Mouse (Mus musculus) hindbrain, postnatal 0 days (tissue): ENCODE measurements around the gene Kat6b. TPM values are rescaled to one million over a fixed set of nuclear protein-coding genes. Genes with fewer than 3 reads are reported as not detected.

Experiments used
- ATAC-seq: fragments of 200-750 bp; cut with Nextera tagmentation; 2 replicates; pipeline ENCODE4 v1.8.0; 2017; ENCODE audit warnings: mild to moderate bottlenecking, moderate TSS enrichment, moderate library complexity
- DNase-seq: peaks from one replicate; pipeline ENCODE4 v3.0.0-alpha.2; 2015; ENCODE audit warnings: low spot score
- H3K27ac ChIP-seq: fragments of 300-500 bp; sonication (generic); 2 replicates; pipeline ENCODE4 v1.5.1; 2014; ENCODE audit warnings: mild to moderate bottlenecking
- H3K27me3 ChIP-seq: fragments of 300-500 bp; sonication (generic); 2 replicates; pipeline ENCODE4 v1.6.1; 2014; ENCODE audit warnings: low read length, mixed read lengths; ENCODE audit not compliant: insufficient read depth
- H3K36me3 ChIP-seq: fragments of 300-500 bp; sonication (generic); 2 replicates; pipeline ENCODE4 v1.6.1; 2014; ENCODE audit warnings: low read length, mixed read lengths; ENCODE audit not compliant: insufficient read depth
- H3K4me1 ChIP-seq: fragments of 300-500 bp; sonication (generic); 2 replicates; pipeline ENCODE4 v1.6.1; 2014; ENCODE audit warnings: antibody characterized with exemption, low read length, mixed read lengths; ENCODE audit not compliant: insufficient read depth
- H3K4me2 ChIP-seq: fragments of 300-500 bp; sonication (generic); 2 replicates; pipeline ENCODE4 v1.6.1; 2014; ENCODE audit warnings: low read depth, mild to moderate bottlenecking, low read length, moderate library complexity, mixed read lengths
- H3K4me3 ChIP-seq: fragments of 300-500 bp; sonication (generic); 2 replicates; pipeline ENCODE4 v1.5.1; 2014; ENCODE audit warnings: low read length
- H3K9ac ChIP-seq: fragments of 300-500 bp; sonication (generic); replicated peaks from 2 replicates; pipeline ENCODE4 v1.6.1; 2014; ENCODE audit warnings: mild to moderate bottlenecking, low read length, moderate library complexity, mixed read lengths
- H3K9me3 ChIP-seq: fragments of 300-500 bp; sonication (generic); 2 replicates; pipeline ENCODE4 v1.6.1; 2016; ENCODE audit warnings: low read length, mixed read lengths
- CTCF ChIP-seq: IDR thresholded peaks from 2 replicates; pipeline ENCODE4 v1.5.1; 2016; ENCODE audit warnings: antibody characterized with exemption, control low read depth, low read depth
- WGBS: fragments of 180-500 bp; shearing (Covaris S2); extraction: QIAGEN DNeasy Blood & Tissue Kit; methylation state at CpG from one replicate; pipeline ENCODE4 v1.1.7; 2014; 5-methylcytosine and 5-hydroxymethylcytosine counted together
- polyA plus RNA-seq: library from polyadenylated mRNA; unstranded; fragments of >200 nt; fragmentation: Nextera tagmentation; extraction: Ambion mirVana; gene quantifications from 2 replicates; pipeline ENCODE4 v1.2.1, GENCODE M21; 2015
- total RNA-seq: library from RNA; depleted of rRNA; stranded (reverse); fragments of >200 nt; gene quantifications from 2 replicates; pipeline ENCODE4 v1.2.3, GENCODE M21; 2014

The Kat6b gene
- total and polyA plus RNA-seq, 2 experiments from 2014 or later, result 15.2 to 33.0 TPM

GRCm38 (mm10) chr14:21695020-21695419 is 213.8 kb downstream of the Kat6b start:
- Histone ChIP-seq H3K9me3 (no peaks in the 10 kb centered on the region), H3K9ac (no peak overlapping the region), H3K4me2 (no peak overlapping the region), H3K27me3 (no peaks in the 10 kb centered on the region), H3K4me3 (no peak overlapping the region), H3K36me3 (no peaks in the 10 kb centered on the region), H3K4me1 (no peaks in the 10 kb centered on the region), H3K27ac (no peak overlapping the region)
- DNase-seq (no peak), ATAC-seq (no peak)
- TF ChIP-seq CTCF, result no peak
- WGBS, result 80% methylated on average over 6 of the region's 6 CpGs

- DNase-seq (no peak), ATAC-seq (no peak)
- WGBS, result 85% methylated on average over 7 of the region's 7 CpGs
- Histone ChIP-seq H3K4me3 (no peak overlapping the region), H3K4me2 (no peak overlapping the region), H3K27ac (no peak overlapping the region), H3K4me1 (no peaks in the 10 kb centered on the region), H3K9me3 (no peaks in the 10 kb centered on the region), H3K9ac (no peak overlapping the region), H3K27me3 (no peaks in the 10 kb centered on the region), H3K36me3 (no peaks in the 10 kb centered on the region)
- TF ChIP-seq CTCF, result no peak
Measured at GRCm38 (mm10) chr14:21696186-21696830, 215.1 kb downstream of the Kat6b start.

- Histone ChIP-seq H3K27ac (no peak overlapping the region), H3K9ac (no peak overlapping the region), H3K36me3 (no peaks in the 10 kb centered on the region), H3K4me3 (no peak overlapping the region), H3K9me3 (no peaks in the 10 kb centered on the region), H3K27me3 (no peaks in the 10 kb centered on the region), H3K4me1 (no peaks in the 10 kb centered on the region), H3K4me2 (no peak overlapping the region)
- WGBS, result 81% methylated on average over 8 of the region's 8 CpGs
- DNase-seq (no peak), ATAC-seq (no peak)
- no peak for TF ChIP-seq CTCF
Measured at GRCm38 (mm10) chr14:21702691-21703090, 221.5 kb downstream of the Kat6b start.

- WGBS, result 80% methylated on average over 5 of the region's 5 CpGs
- no peaks in the 10 kb centered on the region for H3K36me3 ChIP-seq
- no peak for ATAC-seq
Measured at GRCm38 (mm10) chr14:21703255-21703654, 222.0 kb downstream of the Kat6b start.

GRCm38 (mm10) chr14:21705462-21705861 is 224.2 kb downstream of the Kat6b start:
- no peak for DNase-seq
- Histone ChIP-seq H3K27me3 (no peaks in the 10 kb centered on the region), H3K9me3 (no peaks in the 10 kb centered on the region), H3K9ac (no peak overlapping the region), H3K4me3 (no peak overlapping the region), H3K4me2 (no peak overlapping the region), H3K36me3 (no peaks in the 10 kb centered on the region), H3K27ac (no peak overlapping the region), H3K4me1 (no peaks in the 10 kb centered on the region)
- ATAC-seq, result no peak
- 87% methylated on average over 2 of the region's 2 CpGs for WGBS
- no peak for TF ChIP-seq CTCF

More at GRCm38 (mm10) chr14:21703255-21703654, 222.0 kb downstream of the Kat6b start:
- Histone ChIP-seq H3K4me1 (no peaks in the 10 kb centered on the region), H3K9ac (no peak overlapping the region), H3K27ac (no peak overlapping the region), H3K27me3 (no peaks in the 10 kb centered on the region), H3K4me3 (no peak overlapping the region), H3K9me3 (no peaks in the 10 kb centered on the region), H3K4me2 (no peak overlapping the region)
- DNase-seq, result no peak
- TF ChIP-seq CTCF, result no peak

GRCm38 (mm10) chr14:21706759-21707571 is 225.7 kb downstream of the Kat6b start:
- H3K27ac ChIP-seq, result peak overlapping the region; percentile 64
- no peak overlapping the region for H3K4me3 ChIP-seq
- ATAC-seq, result peak; percentile 87
- TF ChIP-seq CTCF, result no peak
- peak; percentile 63 for DNase-seq
- H3K27me3 ChIP-seq, result no peaks in the 10 kb centered on the region
- no peak overlapping the region for H3K9ac ChIP-seq
- H3K4me1 ChIP-seq, result no peaks in the 10 kb centered on the region
- no peaks in the 10 kb centered on the region for H3K36me3 ChIP-seq
- no peak overlapping the region for H3K4me2 ChIP-seq
- no peaks in the 10 kb centered on the region for H3K9me3 ChIP-seq
- 30% methylated on average over 12 of the region's 12 CpGs for WGBS

- Histone ChIP-seq H3K9me3 (no peaks in the 10 kb centered on the region), H3K4me1 (no peaks in the 10 kb centered on the region), H3K4me2 (no peak overlapping the region), H3K27ac (no peak overlapping the region), H3K4me3 (no peak overlapping the region), H3K9ac (no peak overlapping the region), H3K27me3 (no peaks in the 10 kb centered on the region), H3K36me3 (no peaks in the 10 kb centered on the region)
- ATAC-seq (no peak), DNase-seq (no peak)
- TF ChIP-seq CTCF, result peak; percentile 35; the same call in 1 of the 2 replicates
- WGBS, result 79% methylated on average over 2 of the region's 2 CpGs
Measured at GRCm38 (mm10) chr14:21709545-21709944, 228.3 kb downstream of the Kat6b start.
